Mouse (Mus musculus) erythroblast, embryonic 14.5 days (primary cell): ENCODE measurements around the gene Gm28043.

Experiments
- GATA1 ChIP-seq: IDR thresholded peaks from 2 replicates; pipeline ENCODE4 v1.6.1; 2012; ENCODE audit warnings: low read length, inconsistent platforms, mixed read lengths
- TAL1 ChIP-seq: IDR thresholded peaks from 3 replicates; pipeline ENCODE4 v1.6.1; 2012; ENCODE audit warnings: low read length, inconsistent platforms, mixed read lengths

- no peak for TF ChIP-seq TAL1
- TF ChIP-seq GATA1: no peak
Measured at GRCm38 (mm10) chr17:29690257-29690656, 75.6 kb downstream of the Gm28043 start.
